Mouse (Mus musculus): Measurements from ENCODE around the gene 1810037I17Rik.

DNA sequence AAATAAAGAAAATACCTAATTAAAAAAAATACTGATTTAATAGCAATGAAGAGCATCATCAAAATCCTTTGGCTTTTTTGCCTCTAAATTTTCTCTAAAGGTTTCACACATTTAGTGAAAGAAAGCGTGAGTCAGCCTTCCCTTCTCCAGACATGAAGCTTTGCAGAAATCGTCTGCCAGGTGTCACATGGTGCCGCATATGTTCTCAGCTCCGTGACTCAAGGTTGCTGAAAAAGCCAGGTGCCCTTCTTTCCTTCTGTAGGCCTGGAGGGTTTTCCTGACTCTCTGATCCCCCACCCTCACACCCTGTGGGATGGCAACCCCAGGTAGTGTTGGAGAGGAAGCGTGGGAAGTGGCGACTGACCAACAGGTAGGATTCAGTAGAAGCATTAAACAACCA is 5.7 kb downstream of the 1810037I17Rik start:
- no peak for TF ChIP-seq CTCF (IDR thresholded peaks at IDR 0.05)
- no peak for TF ChIP-seq EP300 (IDR thresholded peaks at IDR 0.05)
